Mouse (Mus musculus): ENCODE data around the gene Olfr312. TPM values are rescaled to one million over a fixed set of nuclear protein-coding genes. Genes with fewer than 3 reads are reported as not detected.

Gene Olfr312
- total RNA-seq, 2 experiments from 2014 or later, result not detected

DNA sequence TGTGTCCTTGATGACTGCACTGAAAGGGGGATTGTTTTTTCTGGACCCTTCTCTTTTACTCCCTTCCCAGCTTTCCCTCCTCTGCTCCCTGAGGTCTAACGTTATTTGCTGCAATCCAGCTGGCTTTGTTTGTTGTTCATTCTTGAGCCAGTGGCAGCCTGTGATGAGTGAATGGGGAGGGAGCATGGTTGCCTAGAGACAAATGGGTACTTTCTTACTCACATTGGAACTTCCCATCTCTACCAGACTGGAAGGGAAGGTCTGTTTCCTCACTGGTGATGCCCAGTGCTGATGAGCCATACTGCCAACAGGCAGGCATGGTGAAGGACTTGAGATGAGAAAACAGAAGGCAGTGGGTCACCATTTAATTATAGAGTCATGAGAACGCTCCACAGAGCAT is 20.7 kb downstream of the Olfr312 start:
- DNase-seq (ENCODE audit: low spot score in 2 of 2), result no peak

DNA sequence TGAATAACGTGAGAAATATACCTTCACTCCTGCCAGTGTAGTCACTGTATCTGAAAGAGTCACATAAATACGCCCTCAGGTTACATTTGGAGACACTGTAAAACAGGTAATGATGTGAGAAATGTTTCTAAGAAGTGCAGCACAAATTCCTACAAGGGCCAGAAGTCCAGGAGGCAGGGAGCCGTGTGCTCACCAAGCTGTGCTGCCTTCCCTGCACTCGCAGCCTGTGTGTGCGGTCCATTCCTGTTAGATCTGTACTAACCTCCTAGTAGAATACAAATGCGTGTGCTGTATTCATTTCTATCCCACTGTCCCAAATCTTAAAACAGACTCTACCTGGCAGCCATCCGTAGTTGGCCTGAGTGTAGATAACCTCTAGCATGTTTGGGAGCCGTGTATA is 31.7 kb downstream of the Olfr312 start:
- no peak for DNase-seq (ENCODE audit: low spot score in 2 of 2)

DNA sequence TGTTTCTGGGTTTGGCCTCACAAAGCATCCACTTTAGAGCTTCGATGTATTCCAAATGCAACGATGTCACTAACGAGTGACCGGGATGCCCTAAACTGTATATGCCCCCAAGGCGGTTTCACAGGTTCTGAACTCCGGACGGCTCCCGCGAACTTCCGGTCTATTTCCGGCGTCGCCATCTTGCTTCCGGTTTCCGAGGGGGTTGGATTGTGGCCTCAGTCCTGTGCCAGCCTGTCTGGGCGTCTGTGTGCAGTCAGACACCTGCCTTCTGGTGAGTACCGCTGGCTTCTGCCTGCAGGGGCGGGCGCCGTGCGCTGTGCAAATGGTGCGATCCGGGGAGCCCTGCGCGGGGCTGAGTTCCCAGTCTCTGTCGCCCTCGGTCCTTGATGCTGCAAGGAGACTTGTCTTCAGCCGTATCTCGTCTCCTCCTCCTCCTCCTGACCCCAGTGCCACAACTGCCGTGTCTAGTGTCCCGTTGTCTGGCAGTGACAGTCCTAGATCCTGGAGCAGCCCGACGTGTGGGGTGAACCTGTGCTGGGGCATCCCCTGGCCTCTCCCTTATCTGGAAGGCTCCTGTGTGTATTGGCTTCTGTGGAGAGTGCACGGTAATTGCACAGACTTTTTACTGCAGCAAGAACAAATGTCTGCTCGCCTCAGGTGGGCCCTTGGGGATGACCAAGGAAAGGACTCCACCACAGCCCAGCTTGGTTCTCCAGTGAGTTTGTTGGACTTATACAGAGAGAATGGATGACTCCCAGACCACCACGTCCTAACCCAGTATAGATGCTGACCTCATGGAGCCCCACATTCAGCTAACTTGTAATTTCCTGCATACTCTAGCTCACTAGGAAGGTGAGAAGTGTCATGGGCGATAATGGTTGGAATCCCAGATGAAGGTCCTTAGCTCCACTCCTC is 38.3 kb downstream of the Olfr312 start, which contains the start of gene 2810021J22Rik:
TSS of gene 2810021J22Rik (plus strand) at position 178 of the 915 bp plus-strand sequence.
- DNase-seq (ENCODE audit: low spot score in 2 of 2), result peak; percentile 77 to 86

- DNase-seq (ENCODE audit: low spot score in 2 of 2), result no peak
Observed at GRCm38 (mm10) chr11:58867954-58868330, 38.9 kb downstream of the Olfr312 start.

DNA sequence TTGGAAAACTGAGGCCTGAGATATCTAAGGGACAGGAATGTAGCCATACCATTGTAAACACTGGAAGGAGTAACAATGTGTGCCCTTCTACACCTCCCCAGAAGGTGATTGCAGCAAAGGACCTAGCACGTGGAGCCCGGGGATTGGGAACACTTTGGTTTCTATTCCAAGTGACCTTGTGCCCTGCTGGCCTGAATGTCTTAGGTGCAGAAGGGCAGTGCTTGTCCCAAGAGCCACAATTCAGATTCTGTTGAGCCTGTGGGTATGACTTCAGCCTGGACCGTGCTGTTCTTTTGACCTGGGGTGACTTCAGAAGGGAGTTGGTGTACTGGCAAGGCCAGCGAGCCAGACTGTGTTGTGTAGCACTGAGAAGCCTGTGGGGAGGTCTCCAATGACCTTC is 41.9 kb downstream of the Olfr312 start:
- DNase-seq (ENCODE audit: low spot score in 2 of 2), result no peak

GRCm38 (mm10) chr11:58883756-58884155 is 54.7 kb downstream of the Olfr312 start:
- no peak for DNase-seq (ENCODE audit: low spot score in 2 of 2)

Other genes starting within 250 kb of the Olfr312 start
- not detected for gene Olfr324, start 234.1 kb upstream of the Olfr312 start, total RNA-seq (2021)
- not detected for gene 2210407C18Rik, start 213.2 kb upstream of the Olfr312 start, total RNA-seq (2021)
- gene Olfr323, start 198.7 kb upstream of the Olfr312 start, total RNA-seq (2021), result not detected
- gene Trim58, start 188.8 kb upstream of the Olfr312 start, total RNA-seq (2021), result not detected
- gene Olfr322, start 170.5 kb upstream of the Olfr312 start, total RNA-seq (2021), result not detected
- not detected for gene Olfr320, start 148.1 kb upstream of the Olfr312 start, total RNA-seq (2021)
- not detected for gene Olfr319, start 130.1 kb upstream of the Olfr312 start, total RNA-seq (2021)
- under 1 TPM; 0.09 to 0.17 TPM for gene Olfr318, start 105.2 kb upstream of the Olfr312 start, total RNA-seq (2021)
- under 1 TPM; 0.24 to 0.28 TPM for gene Olfr317, start 90.0 kb upstream of the Olfr312 start, total RNA-seq (2021)
- under 1 TPM; 0.31 to 0.37 TPM for gene Olfr316, start 76.5 kb upstream of the Olfr312 start, total RNA-seq (2021)
- not detected for gene Olfr315, start 56.0 kb upstream of the Olfr312 start, total RNA-seq (2021)
- not detected for gene Olfr314, start 46.3 kb upstream of the Olfr312 start, total RNA-seq (2021)
- 1 to 10 TPM; 6.0 to 6.1 TPM for gene Fam183b, start 27.3 kb upstream of the Olfr312 start, total RNA-seq (2021)
- gene Olfr313, start 14.2 kb upstream of the Olfr312 start, total RNA-seq (2021), result not detected
- not detected for gene Olfr311, start 10.0 kb downstream of the Olfr312 start, total RNA-seq (2021)
- 10 to 100 TPM; 16.7 to 18.5 TPM for gene Gm12258, start 17.9 kb downstream of the Olfr312 start, total RNA-seq (2021)
- 10 to 100 TPM in 1 of 2 experiments, 1 to 10 TPM in 1; 6.8 to 12.1 TPM for gene 2810021J22Rik, start 38.0 kb downstream of the Olfr312 start, total RNA-seq (2021)
- 1 to 10 TPM; 8.8 to 8.9 TPM for gene Zfp39, start 75.0 kb downstream of the Olfr312 start, total RNA-seq (2021)
- under 1 TPM; 0.12 to 0.29 TPM for gene Btnl10, start 88.7 kb downstream of the Olfr312 start, total RNA-seq (2021)
- gene Rnf187, start 109.7 kb downstream of the Olfr312 start, total RNA-seq (2021), result 100 to 1,000 TPM; 501 to 506 TPM
- gene Hist3h2ba, start 119.7 kb downstream of the Olfr312 start, total RNA-seq (2021), result 100 to 1,000 TPM; 117 to 123 TPM
- 10 to 100 TPM; 59.7 to 62.5 TPM for gene Hist3h2a, start 125.4 kb downstream of the Olfr312 start, total RNA-seq (2021)
- gene Trim17, start 125.4 kb downstream of the Olfr312 start, total RNA-seq (2021), result 1 to 10 TPM; 3.8 to 4.0 TPM
- 10 to 100 TPM; 25.5 to 27.9 TPM for gene Trim11, start 148.9 kb downstream of the Olfr312 start, total RNA-seq (2021)

All from layer of hippocampus, postnatal 14 days (tissue).